Mouse (Mus musculus) small intestine, adult 2 months (tissue): ENCODE results near the gene Rac3. TPM values are rescaled to one million over a fixed set of nuclear protein-coding genes. Genes with fewer than 3 reads are reported as not detected.
"Not testable (repeated sequence)": the region's sequence is repeated elsewhere in the genome, so short reads cannot be mapped to it uniquely, and the experiment has no call there.

Experiments used
- H3K27ac ChIP-seq: fragments of 200-500 bp; 2 replicates; pipeline ENCODE4 v1.5.1; 2012; ENCODE audit warnings: low read depth, low read length, control low read depth, inconsistent platforms; ENCODE audit not compliant: insufficient read depth
- H3K27me3 ChIP-seq: fragments of 200-500 bp; 2 replicates; pipeline ENCODE4 v1.6.1; 2012; ENCODE audit warnings: mild to moderate bottlenecking, moderate library complexity, low read length, inconsistent platforms; ENCODE audit not compliant: control insufficient read depth, insufficient read depth
- H3K36me3 ChIP-seq: fragments of 200-500 bp; 2 replicates; pipeline ENCODE4 v1.6.1; 2012; ENCODE audit warnings: mild to moderate bottlenecking, low read length, control low read depth, inconsistent platforms; ENCODE audit not compliant: control insufficient read depth, insufficient read depth
- H3K4me1 ChIP-seq: fragments of 200-500 bp; 2 replicates; pipeline ENCODE4 v1.6.1; 2012; ENCODE audit warnings: low read length, inconsistent platforms, mixed read lengths; ENCODE audit not compliant: control insufficient read depth, insufficient read depth, insufficient read length
- H3K4me3 ChIP-seq: fragments of 200-500 bp; 2 replicates; pipeline ENCODE4 v1.5.1; 2012; ENCODE audit warnings: low read depth, mild to moderate bottlenecking, control low read depth, inconsistent platforms, low read length, moderate library complexity
- CTCF ChIP-seq: fragments of 200-500 bp; IDR thresholded peaks from 2 replicates; pipeline ENCODE4 v1.5.1; 2012; ENCODE audit warnings: low read depth, mild to moderate bottlenecking, control low read depth, inconsistent platforms, low read length, moderate library complexity, mixed read lengths; ENCODE audit not compliant: insufficient replicate concordance, insufficient read length; ENCODE audit errors: extremely low read depth
- POLR2A ChIP-seq: fragments of 200-500 bp; IDR thresholded peaks from 2 replicates; pipeline ENCODE4 v1.6.1; 2012; ENCODE audit warnings: low read depth, mild to moderate bottlenecking, control low read depth, inconsistent platforms, low read length, moderate library complexity
- WGBS: fragments of 180-500 bp; shearing (Covaris S2); methylation state at CpG from one replicate; pipeline ENCODE4 v1.1.7; 2018; 5-methylcytosine and 5-hydroxymethylcytosine counted together
- polyA plus RNA-seq: library from polyadenylated mRNA; depleted of rRNA; stranded (reverse); fragments of >200 nt; gene quantifications from 2 replicates; pipeline ENCODE4 v1.2.3, GENCODE M21; 2012; rRNA removed

Rac3 gene
- 4.1 and 5.1 TPM in 2 replicates for polyA plus RNA-seq

- 2% methylated on average over 90 of the region's 90 CpGs for WGBS
- Histone ChIP-seq H3K27me3 (no peaks in the 10 kb centered on the region), H3K36me3 (peaks cover 15% of the 10 kb centered on the region), H3K4me3 (peak within 1 kb of the TSS; percentile 62), H3K4me1 (peaks cover 13% of the 10 kb centered on the region), H3K27ac (no peak within 1 kb of the TSS)
- TF ChIP-seq CTCF (no peak), POLR2A (no peak)
Observed at GRCm38 (mm10) chr11:120721124-120722066, at the start of gene Rac3. Gene Rac3 (plus strand): TSS chr11:120721470.

- WGBS: under 1% methylated on average over 78 of the region's 83 CpGs
- Histone ChIP-seq H3K27ac (peak within 1 kb of the TSS; percentile 79), H3K36me3 (peaks cover 4% of the 10 kb centered on the region; the same call in 1 of the 2 replicates), H3K4me1 (peaks cover 9% of the 10 kb centered on the region; the same call in 1 of the 2 replicates), H3K4me3 (peak within 1 kb of the TSS; percentile 94), H3K27me3 (no peaks in the 10 kb centered on the region)
- TF ChIP-seq CTCF (no peak), POLR2A (peak; percentile 66; the same call in 1 of the 2 replicates)
Observed at GRCm38 (mm10) chr11:120672687-120673593, 48.3 kb upstream of the Rac3 start, which contains the start of gene Aspscr1. Gene Aspscr1 (plus strand): TSS chr11:120672973.

GRCm38 (mm10) chr11:120673594-120674122 lies 47.6 kb upstream of the Rac3 start:
- Histone ChIP-seq H3K4me3 (peak overlapping the region; percentile 94), H3K36me3 (peaks cover 10% of the 10 kb centered on the region), H3K27me3 (no peaks in the 10 kb centered on the region), H3K27ac (peak overlapping the region; percentile 77), H3K4me1 (peaks cover 9% of the 10 kb centered on the region; the same call in 1 of the 2 replicates)
- TF ChIP-seq CTCF: no peak
- no peak for TF ChIP-seq POLR2A
- 16% methylated on average over 12 of the region's 12 CpGs for WGBS

GRCm38 (mm10) chr11:120675875-120676274 lies 45.4 kb upstream of the Rac3 start:
- H3K4me3 ChIP-seq, H3K27ac ChIP-seq, H3K27me3 ChIP-seq: not testable (repeated sequence)
- Histone ChIP-seq H3K4me1 (peaks cover 22% of the 10 kb centered on the region), H3K36me3 (peaks cover 15% of the 10 kb centered on the region)
- WGBS: 75% methylated on average over 5 of the region's 5 CpGs

- Histone ChIP-seq H3K36me3 (peaks cover 22% of the 10 kb centered on the region), H3K4me1 (peaks cover 25% of the 10 kb centered on the region)
Observed at GRCm38 (mm10) chr11:120676951-120677350, 44.3 kb upstream of the Rac3 start.

GRCm38 (mm10) chr11:120679909-120680308 lies 41.4 kb upstream of the Rac3 start:
- peaks cover 21% of the 10 kb centered on the region for H3K4me1 ChIP-seq
- H3K4me3 ChIP-seq: no peak overlapping the region
- no peak for TF ChIP-seq POLR2A
- peak; percentile 46; the same call in 1 of the 2 replicates for TF ChIP-seq CTCF
- H3K36me3 ChIP-seq: peaks cover 35% of the 10 kb centered on the region
- whole genome bisulfite sequencing: 42% methylated on average over 3 of the region's 3 CpGs
- H3K27ac ChIP-seq: peak overlapping the region; percentile 90
- no peaks in the 10 kb centered on the region for H3K27me3 ChIP-seq

More at GRCm38 (mm10) chr11:120676951-120677350, 44.3 kb upstream of the Rac3 start:
- 83% methylated on average over 4 of the region's 4 CpGs for WGBS
- TF ChIP-seq POLR2A (no peak), CTCF (no peak)
- Histone ChIP-seq H3K4me3 (no peak overlapping the region), H3K27ac (no peak overlapping the region), H3K27me3 (no peaks in the 10 kb centered on the region)
